Mouse (Mus musculus): ENCODE data around the gene Acsm2.

Acsm2 gene

DNA sequence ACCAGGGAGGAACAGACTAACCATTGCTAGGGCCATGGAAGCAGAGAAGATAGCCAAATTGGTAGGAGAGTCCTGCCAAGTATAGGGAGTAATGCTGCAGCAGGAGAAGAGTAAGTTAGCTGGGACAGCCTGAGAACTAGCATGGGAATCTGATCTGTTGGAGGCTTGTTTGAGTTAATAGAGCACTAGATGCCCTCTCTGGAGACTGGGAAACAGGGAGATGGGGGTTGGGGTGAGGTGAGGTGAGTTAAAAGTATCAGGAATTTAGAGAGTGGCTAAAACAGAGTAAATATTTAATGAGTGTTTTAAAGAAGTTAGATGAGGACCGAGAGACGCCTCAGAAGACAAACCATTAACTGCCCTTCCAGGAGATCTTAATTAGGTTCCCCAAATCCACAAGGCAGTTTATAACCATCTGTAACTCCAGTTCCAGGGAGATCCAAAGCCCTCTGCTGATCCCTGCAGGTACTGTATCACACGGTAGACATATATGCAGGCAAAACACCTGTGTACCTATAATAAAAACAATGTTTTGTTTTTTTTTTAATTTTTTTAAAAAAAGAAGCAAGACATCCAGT is 40.5 kb downstream of the Acsm2 start:
- no peak for DNase-seq

DNA sequence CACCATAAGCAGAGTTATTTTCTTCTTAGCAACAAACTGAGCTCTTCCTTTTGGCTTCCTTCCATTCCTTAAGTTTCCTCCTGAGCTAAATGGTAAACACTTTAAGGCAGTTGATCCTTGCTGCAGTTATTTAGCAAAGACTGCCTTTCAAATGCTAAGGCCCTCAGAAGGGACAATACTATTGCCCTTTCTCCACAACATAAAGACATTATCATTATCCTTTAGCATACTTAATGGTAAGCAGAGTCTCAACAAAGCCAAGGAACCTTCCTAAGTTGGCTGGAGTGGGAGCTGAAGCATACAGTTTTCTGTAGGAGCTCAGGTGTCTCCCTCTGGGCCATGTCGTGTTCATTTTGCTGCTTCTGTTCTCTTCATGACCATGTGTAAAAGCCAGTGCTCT is 41.2 kb downstream of the Acsm2 start:
- DNase-seq: no peak

DNA sequence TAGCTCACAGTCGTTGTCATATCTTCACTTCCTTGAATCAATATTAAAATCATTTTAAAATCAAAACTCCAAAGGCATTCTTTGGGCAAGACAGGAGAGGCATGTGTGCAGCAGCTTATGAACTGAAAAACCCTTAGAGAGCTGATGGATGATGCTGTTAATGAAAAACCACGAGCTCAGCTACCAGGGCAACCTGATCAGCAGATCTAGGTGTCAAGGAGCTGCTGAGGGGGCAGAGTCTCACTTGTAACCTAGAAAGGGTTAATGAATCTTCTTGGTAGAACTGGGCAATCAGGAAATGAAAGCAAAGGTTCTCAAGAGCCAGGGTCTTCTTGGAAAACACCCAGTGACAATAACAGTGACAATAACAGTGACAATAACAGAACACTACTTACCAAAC is 42.4 kb downstream of the Acsm2 start:
- DNase-seq: no peak

DNA sequence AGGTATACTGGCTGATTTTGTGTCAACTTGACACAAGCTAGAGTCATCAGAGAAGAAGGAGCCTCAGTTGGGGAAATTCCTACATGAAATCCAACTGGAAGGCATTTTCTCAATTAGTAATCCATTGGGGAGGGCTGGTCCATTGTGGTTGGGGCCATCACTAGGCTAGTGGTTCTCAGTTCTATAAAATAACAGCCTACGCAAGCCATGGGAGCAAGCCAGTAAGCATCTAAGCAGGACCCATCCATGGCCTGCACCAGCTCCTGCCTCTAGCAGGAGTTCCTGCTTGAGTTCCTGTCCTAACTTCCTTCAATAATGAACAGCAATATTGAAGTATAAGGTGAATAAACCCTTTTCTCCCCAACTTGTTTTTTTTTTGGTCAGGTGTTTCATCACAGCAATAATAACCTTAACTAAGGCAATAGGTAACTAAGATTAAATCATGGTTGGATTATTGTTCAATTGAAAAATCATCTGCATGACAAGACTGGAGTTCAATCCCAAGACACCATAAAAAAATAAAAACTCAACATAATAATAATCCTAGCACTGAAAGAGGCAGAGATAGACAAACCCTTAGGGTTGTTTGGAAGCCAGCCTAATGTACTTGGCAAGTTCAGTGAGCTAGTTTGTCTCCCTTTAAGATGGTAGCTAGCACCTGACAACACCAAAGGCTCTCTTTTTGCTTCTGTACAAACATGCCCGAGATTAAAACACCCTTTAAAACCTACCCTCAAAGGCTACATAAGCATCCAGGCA is 47.2 kb downstream of the Acsm2 start:
- no peak for DNase-seq

DNA sequence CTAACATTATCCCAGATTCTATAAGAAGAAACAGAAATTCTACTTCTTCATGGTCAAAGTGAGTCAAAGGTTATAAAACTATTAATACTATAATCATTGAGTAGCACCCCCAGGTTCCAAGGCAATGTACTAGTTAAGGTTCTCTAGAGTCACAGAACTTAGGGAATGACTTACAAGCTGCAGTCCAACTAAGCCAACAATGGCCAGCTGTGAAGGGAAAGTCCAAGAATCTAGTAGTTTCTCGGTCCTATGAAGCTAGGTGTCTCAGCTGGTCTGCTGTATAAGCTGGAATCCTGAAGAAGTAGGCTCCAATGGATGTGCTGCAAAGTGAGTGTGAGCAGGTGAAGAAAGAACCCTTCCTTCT is 47.8 kb downstream of the Acsm2 start:
- no peak for DNase-seq

DNA sequence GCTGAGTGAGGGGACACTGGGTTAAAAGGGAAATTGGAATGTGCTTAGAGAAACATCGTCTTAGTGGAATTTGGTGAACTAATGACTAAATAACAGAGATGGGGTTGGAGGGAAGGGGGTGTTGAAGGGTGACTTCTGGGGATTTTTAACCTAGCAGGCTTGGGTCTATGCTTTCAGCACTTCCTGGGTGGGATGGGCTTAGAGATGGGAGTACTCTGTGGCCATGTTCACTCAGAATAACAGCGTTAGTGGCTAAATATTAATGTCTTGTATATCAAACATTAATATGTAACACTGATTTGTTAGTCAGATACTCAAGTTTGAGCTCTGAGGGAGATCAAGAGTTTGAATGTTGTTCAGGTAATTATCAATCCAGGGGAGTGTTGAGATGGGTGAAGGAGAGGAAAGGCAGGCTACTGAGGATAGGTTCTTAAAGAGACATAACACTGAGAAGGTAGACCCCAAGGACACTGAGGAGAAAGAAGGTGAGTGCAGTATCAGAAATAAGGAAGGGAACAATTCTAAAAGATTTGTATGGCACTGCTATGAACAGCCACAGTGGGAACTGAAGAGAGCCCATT is 50.9 kb downstream of the Acsm2 start:
- DNase-seq: no peak

DNA sequence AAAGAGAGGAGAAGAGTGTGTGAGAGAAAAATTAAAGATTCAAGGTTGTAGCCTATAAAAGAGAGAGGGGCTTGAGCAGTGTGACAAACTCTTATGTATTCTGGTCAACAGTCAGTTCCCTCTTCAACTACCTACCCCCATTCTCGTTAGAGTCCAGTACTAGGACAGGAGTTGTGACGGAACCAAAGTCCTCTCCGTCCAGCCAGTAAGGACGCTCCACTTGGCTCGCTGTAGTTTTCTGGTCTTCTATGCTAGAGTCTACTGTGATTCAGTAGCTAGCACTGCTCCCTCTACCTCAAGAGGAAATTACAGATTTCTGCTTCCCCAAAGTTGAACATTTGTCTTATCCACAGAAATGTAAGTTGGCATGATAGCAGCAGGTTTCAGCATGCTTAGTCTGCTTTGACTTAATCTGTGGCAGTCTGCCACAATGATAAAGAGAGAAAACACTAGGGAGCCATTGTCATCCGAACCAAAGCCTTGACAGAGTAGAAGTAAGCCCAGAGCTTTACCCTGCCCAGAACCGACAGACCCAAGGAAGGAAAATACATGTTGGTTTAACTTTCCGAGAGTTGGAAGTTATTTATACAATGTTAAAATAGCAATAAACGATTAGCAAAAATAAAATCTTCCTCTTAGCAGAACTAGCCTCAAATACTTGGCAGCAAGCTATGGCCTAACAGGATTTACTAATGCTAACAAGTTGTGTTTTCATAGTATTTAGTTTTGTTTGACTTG is 52.0 kb downstream of the Acsm2 start:
- no peak for DNase-seq

DNA sequence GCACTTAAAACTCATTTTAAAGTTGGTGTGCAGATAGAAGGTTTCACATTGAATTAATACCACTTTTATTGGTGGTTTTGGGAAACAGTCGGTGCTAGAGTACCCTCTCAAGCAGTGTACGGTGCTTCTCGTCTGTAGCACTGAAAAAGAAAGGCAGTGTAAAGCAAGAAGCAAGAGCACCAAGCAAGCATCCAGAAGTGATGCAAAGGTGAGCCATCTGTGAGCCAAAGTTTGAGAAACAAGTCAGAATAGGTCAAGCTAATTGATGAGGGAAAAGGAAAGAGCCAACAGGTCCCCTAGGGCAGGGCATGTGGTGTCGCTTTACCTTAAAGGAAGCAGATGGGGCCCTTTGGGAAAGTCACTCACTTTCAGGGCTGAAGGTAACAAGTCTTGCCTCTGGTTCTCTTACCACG is 52.5 kb downstream of the Acsm2 start, which contains the start of gene Acsm1:
Gene Acsm1 (plus strand): TSS at position 363 of the 413 bp plus-strand sequence.
- DNase-seq: no peak

DNA sequence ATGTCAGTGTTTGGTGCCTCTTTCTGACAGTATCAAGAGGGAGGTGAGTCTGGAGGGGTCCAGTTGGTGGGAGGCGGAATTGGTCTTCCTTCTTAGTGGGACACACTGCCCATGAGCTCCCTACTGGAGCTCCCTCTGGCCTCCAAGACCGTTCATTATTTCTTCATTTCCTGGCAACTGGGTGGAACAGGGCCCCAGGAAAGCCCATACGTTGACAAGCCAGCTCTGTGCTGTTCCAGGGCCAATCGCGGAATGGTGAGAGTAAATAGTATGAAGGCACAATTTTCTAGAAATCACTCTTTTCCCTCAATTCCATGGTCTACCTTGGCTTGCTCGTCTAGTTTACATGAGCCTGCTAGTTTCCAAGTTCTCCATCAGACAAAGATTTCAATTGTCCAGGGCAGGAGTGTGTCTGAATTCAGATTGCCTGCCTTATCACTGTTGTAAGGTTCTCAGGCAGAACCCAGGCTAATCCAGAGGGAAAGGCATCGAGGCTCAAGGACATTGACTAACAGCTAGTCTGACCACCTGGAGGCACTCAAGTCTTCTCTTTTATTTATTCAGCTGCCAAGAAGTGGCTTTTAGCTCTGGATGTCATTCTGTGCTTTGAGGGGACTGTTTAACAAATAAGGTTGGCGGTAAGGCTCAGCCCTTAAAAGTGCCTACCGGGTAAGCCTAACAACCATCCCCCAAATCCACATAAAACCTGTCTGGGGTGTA is 53.8 kb downstream of the Acsm2 start:
- no peak for DNase-seq

DNA sequence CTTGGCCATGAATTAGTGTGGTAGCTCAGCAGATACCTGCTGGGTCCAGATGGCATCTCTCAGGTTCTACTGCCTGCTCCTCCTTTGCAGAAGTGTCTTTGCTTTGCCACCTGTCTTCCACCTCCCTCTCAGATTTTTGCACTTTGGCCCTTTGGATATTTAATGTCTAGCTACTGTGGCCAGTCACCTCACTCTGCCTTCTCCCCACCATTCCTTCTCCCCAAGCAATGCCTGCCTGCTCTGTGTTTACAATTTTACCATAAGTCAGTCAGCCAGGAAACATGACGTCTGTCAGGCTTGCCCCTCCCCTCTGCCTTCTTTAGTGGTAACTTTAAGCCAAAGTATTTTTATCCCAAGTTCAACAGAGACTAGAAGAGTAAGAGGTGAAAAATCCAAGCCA is 62.4 kb downstream of the Acsm2 start:
- no peak for DNase-seq

DNA sequence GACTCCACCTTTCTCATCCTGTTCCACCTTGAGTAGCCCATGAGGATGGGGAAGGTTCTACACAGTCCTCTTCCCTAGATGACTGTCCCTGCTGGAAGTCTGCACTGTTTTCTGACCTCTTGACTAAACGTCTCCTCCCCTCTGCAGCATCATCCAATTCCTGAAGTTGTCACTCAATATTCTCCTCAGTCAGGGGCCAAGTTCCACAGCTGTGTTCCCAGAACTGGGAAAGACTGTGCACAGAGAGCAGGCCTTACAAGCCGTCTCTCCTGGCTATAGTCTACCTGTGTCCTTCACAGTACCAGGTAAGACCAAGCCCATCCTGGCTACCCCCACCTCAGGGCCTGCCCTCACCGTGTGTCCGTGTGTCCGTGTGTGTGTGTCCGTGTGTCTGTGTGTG is 63.5 kb downstream of the Acsm2 start:
- DNase-seq: no peak

DNA sequence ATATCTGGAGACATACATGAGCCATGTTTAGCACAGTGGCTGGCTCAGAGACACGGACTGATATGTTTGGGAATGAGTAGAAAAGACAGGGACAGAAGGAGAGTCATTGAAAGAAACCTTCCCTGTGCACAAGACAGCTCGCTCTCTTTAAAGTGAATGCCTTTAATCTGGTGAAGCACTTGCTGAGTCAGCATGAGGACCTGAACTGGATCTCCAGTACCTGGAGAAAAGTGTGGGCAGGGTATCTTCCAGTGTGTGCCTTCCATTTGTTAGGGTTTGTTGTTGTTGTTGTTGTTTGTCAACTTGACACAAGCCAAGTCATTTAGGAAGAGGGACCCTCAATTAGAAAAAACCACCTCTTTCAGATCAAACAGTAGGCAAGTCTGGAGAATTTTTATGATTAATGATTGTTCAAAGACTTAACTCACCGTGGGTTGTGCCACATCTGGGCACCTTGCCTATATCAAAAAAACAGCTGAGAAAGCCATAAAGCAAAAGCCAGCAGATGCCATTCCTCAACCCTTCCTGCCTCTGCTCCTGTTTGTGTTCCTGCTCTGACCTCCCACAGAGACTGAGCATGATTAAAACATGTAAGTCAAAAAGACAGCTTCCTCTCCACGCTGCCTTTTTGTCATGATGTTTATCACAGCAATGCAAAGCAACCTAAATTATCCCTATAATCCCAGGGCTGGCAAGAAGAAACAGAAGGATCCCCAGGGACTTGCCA is 64.2 kb downstream of the Acsm2 start:
- no peak for DNase-seq

DNA sequence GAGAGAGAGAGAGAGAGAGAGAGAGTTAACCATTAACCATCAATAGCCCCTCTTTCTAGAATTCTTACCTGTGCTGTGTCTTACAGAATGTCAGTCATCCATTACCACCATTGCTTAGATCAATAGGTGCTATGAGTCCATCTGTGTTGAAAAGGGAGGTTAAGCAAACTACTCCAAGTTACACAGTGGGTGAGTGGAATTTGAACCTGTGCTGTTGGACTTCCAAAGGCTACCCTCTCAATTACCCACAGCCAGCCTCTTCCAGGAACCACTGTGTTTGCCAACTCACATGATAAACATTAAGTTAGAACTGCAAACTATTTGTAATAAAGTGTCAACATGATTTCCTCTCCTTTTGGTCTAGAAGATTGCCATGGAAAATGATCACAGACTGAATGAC is 66.0 kb downstream of the Acsm2 start:
- no peak for DNase-seq

DNA sequence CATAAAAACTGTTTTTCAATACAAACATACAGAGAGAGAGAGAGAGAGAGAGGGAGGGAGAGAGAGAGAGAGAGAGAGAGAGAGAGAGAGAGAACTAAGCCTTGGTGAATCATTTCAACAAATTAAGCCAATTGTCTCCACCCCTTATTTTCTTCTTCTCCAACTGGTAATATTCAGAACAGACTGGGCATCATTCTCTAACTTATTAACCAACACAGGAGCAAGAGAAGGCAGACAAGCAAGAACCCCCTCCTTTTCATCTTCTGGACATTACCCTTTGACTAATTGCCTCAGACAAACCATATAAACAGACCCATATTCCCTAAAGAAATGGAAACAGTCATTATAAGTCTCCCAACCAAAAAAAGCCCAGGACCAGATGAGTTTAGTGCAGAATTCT is 84.6 kb downstream of the Acsm2 start:
- no peak for DNase-seq

DNA sequence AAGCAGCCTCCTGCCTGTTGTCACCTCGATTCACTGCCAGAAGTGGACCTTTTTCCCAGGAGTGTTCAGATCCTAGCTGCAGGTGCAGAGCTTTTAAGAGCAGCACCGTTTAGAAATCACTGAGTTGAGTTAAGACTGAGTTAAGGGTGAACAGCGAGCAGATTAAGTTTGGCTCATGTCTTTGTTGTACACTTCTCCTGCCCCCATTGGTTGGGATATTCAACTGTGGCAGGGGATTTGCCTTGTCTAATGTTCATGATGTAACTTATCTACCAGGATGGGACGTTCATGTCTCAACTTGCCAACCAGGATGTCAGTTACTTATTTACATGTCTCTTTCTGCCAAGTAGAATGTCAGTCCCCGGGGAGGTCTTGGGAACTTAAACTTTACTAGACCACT is 88.2 kb downstream of the Acsm2 start:
- no peak for DNase-seq
